Mouse (Mus musculus) spleen, postnatal 4 days (tissue): Measurements from ENCODE around the gene BC048562.

Source experiments
- DNase-seq, 2 experiments: peaks; one replicate each; pipeline ENCODE4 v3.0.0; 2022; ENCODE audit warnings: low spot score in 2 of 2

Gene BC048562

GRCm38 (mm10) chr9:108479241-108479640 is 43.0 kb downstream of the BC048562 start:
- no peak for DNase-seq

GRCm38 (mm10) chr9:108479721-108480351 is 43.6 kb downstream of the BC048562 start, which contains the start of gene Lamb2:
Lamb2 (plus strand) TSS chr9:108479736.
- no peak for DNase-seq

- DNase-seq = no peak
Measured at GRCm38 (mm10) chr9:108480813-108481519, 44.7 kb downstream of the BC048562 start.

GRCm38 (mm10) chr9:108481520-108482210 is 45.4 kb downstream of the BC048562 start:
- no peak for DNase-seq

DNA sequence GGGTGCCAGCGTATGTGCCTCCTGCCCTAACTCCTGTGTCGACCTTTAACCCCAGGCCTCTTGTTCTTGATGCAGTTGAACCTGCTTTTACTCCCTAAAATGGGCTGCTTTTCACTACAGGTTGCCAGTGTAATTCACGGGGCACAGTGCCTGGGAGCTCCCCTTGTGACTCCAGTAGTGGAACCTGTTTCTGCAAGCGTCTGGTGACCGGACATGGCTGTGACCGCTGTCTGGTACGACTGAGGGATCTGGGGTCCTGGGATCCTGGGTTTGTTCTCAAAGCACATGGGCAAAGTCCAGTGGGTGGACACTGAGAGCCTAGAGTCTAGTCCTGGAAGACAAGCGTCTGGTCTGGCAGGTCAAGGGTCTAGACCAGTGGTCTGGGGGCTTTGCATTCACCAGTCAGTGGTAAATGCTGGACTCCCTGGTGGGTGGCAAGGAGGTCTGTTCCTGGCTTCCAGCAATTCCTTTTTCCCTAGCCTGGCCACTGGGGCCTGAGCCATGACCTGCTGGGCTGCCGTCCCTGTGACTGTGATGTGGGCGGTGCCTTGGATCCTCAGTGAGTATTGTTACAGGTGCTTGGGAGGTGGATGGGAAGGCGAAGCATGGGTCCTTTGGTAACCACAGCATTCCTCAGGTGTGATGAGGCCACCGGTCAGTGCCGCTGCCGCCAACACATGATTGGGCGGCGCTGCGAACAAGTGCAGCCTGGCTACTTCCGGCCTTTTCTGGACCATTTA is 46.9 kb downstream of the BC048562 start:
- DNase-seq = no peak

DNA sequence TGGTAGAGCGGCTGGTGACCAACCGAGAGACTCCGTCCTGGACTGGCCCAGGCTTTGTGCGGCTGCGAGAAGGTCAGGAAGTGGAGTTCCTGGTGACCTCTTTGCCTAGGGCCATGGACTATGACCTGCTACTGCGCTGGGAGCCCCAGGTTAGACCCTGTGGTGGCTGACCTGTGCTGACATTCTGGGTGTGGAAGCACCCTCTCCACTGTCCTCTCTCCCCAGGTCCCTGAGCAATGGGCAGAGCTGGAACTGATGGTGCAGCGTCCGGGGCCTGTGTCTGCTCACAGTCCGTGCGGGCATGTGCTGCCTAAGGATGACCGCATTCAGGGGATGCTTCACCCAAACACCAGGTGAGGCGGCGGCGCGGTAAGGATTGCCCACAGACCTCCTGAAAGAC is 47.7 kb downstream of the BC048562 start:
- no peak for DNase-seq

DNA sequence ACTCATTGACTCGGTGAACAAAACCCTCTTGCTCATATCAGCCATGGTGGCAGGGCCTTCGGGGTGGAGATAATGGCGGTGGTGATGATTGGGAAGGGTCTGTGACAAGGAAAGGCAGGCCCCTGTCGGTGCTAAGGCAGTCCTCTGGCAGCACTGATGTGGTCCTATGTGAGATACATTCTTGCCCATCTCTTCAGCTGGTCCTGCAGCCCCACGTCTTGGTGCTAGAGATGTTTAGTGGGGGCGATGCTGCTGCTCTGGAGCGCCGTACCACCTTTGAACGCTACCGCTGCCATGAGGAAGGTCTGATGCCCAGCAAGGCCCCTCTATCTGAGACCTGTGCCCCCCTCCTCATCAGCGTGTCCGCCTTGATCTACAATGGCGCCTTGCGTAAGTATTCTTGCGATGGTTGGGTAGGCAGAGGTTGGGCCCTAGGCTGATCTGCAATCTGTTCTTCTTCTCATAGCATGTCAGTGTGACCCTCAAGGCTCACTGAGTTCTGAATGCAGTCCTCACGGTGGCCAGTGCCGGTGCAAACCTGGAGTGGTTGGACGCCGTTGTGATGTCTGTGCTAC is 49.1 kb downstream of the BC048562 start:
- peak in 1 of 2 experiments; percentile 55 for DNase-seq

DNA sequence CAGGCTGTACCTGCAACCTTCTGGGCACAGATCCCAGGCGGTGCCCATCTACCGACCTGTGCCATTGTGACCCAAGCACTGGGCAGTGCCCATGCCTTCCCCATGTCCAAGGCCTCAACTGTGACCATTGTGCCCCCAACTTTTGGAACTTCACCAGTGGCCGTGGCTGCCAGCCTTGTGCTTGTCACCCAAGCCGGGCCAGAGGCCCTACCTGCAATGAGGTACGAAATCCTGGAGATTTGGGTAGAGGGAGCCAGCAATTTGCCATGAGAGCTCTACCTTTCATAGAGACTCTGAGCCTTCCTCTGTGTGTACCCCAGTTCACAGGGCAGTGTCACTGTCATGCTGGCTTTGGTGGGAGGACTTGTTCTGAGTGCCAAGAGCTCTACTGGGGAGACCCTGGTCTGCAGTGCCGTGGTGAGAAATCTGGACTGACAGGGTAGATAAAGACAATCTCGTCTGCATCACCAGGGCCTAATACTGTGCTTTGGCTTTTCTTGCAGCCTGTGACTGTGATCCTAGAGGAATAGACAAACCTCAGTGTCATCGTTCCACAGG is 50.8 kb downstream of the BC048562 start:
- DNase-seq = peak in 1 of 2 experiments; percentile 58

- peak in 1 of 2 experiments; percentile 63 for DNase-seq
Measured at GRCm38 (mm10) chr9:108488403-108488802, 52.1 kb downstream of the BC048562 start.

- DNase-seq = peak in 1 of 2 experiments; percentile 62
Measured at GRCm38 (mm10) chr9:108489215-108489614, 52.9 kb downstream of the BC048562 start.

GRCm38 (mm10) chr9:108489702-108490558 is 53.6 kb downstream of the BC048562 start:
- peak in 1 of 2 experiments; percentile 66 for DNase-seq

- DNase-seq = peak; percentile 90 to 93
Measured at GRCm38 (mm10) chr9:108490559-108491285, 54.4 kb downstream of the BC048562 start, which contains the start of gene Usp19. Usp19 (plus strand) TSS chr9:108490602.

GRCm38 (mm10) chr9:108491286-108491580 is 55.0 kb downstream of the BC048562 start:
- no peak for DNase-seq

DNA sequence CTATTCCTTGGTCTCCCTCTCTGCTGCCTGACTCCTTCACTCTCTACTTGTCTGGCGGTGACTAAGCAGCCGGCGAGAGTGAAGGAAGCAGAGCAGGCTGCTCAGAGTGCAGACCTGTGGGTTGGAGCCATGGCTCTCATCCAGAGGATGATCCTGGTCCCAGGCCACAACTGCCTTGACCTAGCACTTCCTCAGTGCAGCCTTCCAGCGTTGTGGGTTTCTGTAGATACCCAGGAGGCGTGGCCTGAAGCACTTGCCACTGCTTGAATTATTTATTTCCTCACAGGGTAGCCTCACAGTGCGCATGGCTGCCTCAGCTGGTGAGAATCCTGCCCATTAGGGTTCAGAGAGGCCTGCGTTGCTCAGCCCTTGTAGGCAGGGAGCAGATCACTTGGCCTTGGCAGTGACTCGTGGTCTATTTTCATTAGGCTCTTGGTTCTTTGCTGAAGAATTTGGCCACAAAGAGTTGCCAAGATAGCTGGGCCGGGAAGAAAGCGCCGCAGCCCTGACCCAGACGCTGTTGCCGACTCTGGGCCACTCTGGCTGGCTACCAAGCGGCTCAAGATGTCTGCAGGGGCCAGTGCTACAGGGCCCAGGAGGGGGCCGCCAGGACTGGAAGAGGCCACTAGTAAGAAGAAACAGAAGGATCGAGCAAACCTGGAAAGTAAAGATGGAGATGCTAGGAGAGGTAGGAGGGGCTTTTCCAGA is 55.9 kb downstream of the BC048562 start:
- no peak for DNase-seq

- no peak for DNase-seq
Measured at GRCm38 (mm10) chr9:108493246-108493645, 57.0 kb downstream of the BC048562 start.

GRCm38 (mm10) chr9:108494146-108494825 is 58.0 kb downstream of the BC048562 start:
- no peak for DNase-seq

DNA sequence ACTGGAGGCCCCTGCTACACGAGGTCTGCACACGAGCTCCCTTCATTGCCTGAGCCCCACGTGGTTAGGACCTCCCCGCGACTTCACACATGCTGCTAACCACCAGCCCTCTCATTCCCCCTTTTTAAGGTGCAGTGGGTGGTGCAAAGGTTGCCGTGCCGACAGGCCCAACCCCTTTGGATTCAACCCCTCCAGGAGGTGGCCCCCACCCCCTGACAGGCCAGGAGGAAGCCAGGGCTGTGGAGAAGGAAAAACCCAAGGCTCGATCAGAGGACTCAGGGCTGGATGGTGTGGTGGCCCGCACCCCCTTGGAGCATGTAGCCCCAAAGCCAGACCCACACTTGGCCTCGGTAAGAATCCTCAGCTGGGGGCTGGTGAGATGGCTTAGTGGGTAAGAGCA is 58.6 kb downstream of the BC048562 start:
- no peak for DNase-seq
